Mouse (Mus musculus): ENCODE measurements around the gene Hipk1.

DNA sequence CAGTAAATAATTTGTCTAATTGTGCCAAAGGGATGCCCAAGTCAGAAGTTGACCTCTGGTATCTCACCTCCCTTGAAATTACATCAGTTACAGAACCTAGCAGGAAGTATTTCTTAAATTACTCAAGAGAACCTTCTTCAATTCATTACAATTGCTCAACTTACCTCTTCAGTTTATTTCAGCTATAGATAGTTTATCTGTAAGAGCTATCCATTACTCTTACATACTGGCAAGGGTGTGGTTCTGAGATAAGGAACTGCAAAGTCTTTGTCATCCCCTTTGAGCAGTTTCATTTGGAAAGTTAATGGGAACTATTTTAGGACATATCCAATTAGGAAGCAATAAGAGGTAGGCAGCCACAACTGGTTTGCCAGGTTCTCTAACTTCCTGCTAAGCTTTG, 41.1 kb upstream of the Hipk1 start, which contains the start of gene Bcl2l15:
- no peak for TF ChIP-seq EP300 (IDR thresholded peaks at IDR 0.05)
- no peak for TF ChIP-seq CTCF (IDR thresholded peaks at IDR 0.05)
